21 mouse cellular contexts compared by ENCODE assay signal in genomic region chr6:7785407-7785806, GRCm38 (mm10).
"Had no signal": no experiment of that assay in that cellular context is flagged by ENCODE, and none has a peak within 500 bp of the region (broad histone marks: within the 10 kb centered on the region; RNA-seq: fewer than 3 reads in every experiment).

No protein-coding gene starts in this region.

- ATAC-seq: liver, postnatal 0 days; lung, postnatal 0 days; midbrain, embryonic 16.5 days had no signal

- H3K4me3 ChIP-seq: liver, embryonic 13.5 days; liver, embryonic 15.5 days; megakaryocyte, embryonic 14.5 days; midbrain, embryonic 10.5 days; midbrain, embryonic 12.5 days; myocyte; neural tube, embryonic 13.5 days; neural tube, embryonic 15.5 days had no signal

- H3K4me1 ChIP-seq: midbrain, embryonic 10.5 days; midbrain, embryonic 12.5 days; neural tube, embryonic 13.5 days had no signal

- H3K9ac ChIP-seq: liver, embryonic 13.5 days; liver, embryonic 15.5 days; liver, postnatal 0 days; midbrain, embryonic 12.5 days; neural tube, embryonic 13.5 days; neural tube, embryonic 15.5 days had no signal

- H3K36me3 ChIP-seq: liver, embryonic 13.5 days; liver, embryonic 15.5 days; midbrain, embryonic 10.5 days; midbrain, embryonic 12.5 days; neural tube, embryonic 13.5 days; neural tube, embryonic 15.5 days had no signal

- H3K27me3 ChIP-seq: liver, embryonic 13.5 days; liver, embryonic 15.5 days; megakaryocyte, embryonic 14.5 days; midbrain, embryonic 12.5 days; neural tube, embryonic 13.5 days; neural tube, embryonic 15.5 days had no signal

- H3K27ac ChIP-seq: liver, embryonic 13.5 days; liver, embryonic 15.5 days; macrophage; midbrain, embryonic 10.5 days; midbrain, embryonic 12.5 days; neural tube, embryonic 13.5 days; neural tube, embryonic 15.5 days had no signal

- H3K9me3 ChIP-seq: liver, embryonic 13.5 days; liver, embryonic 15.5 days; megakaryocyte, embryonic 14.5 days; midbrain, embryonic 10.5 days; midbrain, embryonic 12.5 days; neural tube, embryonic 13.5 days; neural tube, embryonic 15.5 days had no signal

- DNase-seq: liver, embryonic 13.5 days; liver, postnatal 0 days; midbrain, embryonic 14.5 days; retina, postnatal 1 day; right cerebral cortex, adult 18-20 months; right cerebral cortex, postnatal 25 days; right cerebral cortex, postnatal 4 days; spleen, adult 18-20 months; thymus, adult 18-20 months; thymus, postnatal 14 days; thymus, postnatal 36 days had no signal

- H3K4me2 ChIP-seq: liver, embryonic 13.5 days; liver, embryonic 15.5 days; midbrain, embryonic 12.5 days; neural tube, embryonic 13.5 days; neural tube, embryonic 15.5 days had no signal
